Mouse (Mus musculus) embryonic facial prominence, embryonic 11.5 days (tissue): Measurements from ENCODE around the gene Cstad. TPM values are rescaled to one million over a fixed set of nuclear protein-coding genes. Genes with fewer than 3 reads are reported as not detected.

ENCODE experiments used
- ATAC-seq: fragments of 200-750 bp; cut with Nextera tagmentation; replicated peaks from 2 replicates; pipeline ENCODE4 v1.8.0; 2017; ENCODE audit warnings: low read depth; ENCODE audit not compliant: insufficient number of reproducible peaks, low FRiP score, low TSS enrichment
- DNase-seq: peaks from one replicate; pipeline ENCODE4 v3.0.0-alpha.2; 2015; ENCODE audit warnings: low spot score
- H3K27ac ChIP-seq: fragments of 300-500 bp; sonication (generic); replicated peaks from 2 replicates; pipeline ENCODE4 v1.5.1; 2014; ENCODE audit warnings: mild to moderate bottlenecking, low read depth, low read length, control low read depth
- H3K27me3 ChIP-seq: fragments of 300-500 bp; sonication (generic); 2 replicates; pipeline ENCODE4 v1.6.1; 2014; ENCODE audit warnings: mild to moderate bottlenecking, low read length, moderate library complexity, mixed read lengths; ENCODE audit not compliant: control insufficient read depth, insufficient read depth
- H3K36me3 ChIP-seq: fragments of 300-500 bp; sonication (generic); replicated peaks from 2 replicates; pipeline ENCODE4 v1.6.1; 2014; ENCODE audit warnings: low read depth, mild to moderate bottlenecking, low read length, moderate library complexity, mixed read lengths; ENCODE audit not compliant: control insufficient read depth, insufficient read depth
- H3K4me1 ChIP-seq: fragments of 300-500 bp; sonication (generic); 2 replicates; pipeline ENCODE4 v1.6.1; 2014; ENCODE audit warnings: low read length, mixed read lengths; ENCODE audit not compliant: control insufficient read depth, insufficient read depth
- H3K4me2 ChIP-seq: fragments of 300-500 bp; sonication (generic); 2 replicates; pipeline ENCODE4 v1.6.1; 2014; ENCODE audit warnings: low read depth, mild to moderate bottlenecking, control low read depth, low read length, moderate library complexity
- H3K4me3 ChIP-seq: fragments of 300-500 bp; sonication (generic); 2 replicates; pipeline ENCODE4 v1.5.1; 2014; ENCODE audit warnings: low read depth, low read length, control low read depth
- H3K9ac ChIP-seq: fragments of 300-500 bp; sonication (generic); replicated peaks from 2 replicates; pipeline ENCODE4 v1.6.1; 2014; ENCODE audit warnings: mild to moderate bottlenecking, control low read depth, low read length
- H3K9me3 ChIP-seq: fragments of 300-500 bp; sonication (generic); replicated peaks from 2 replicates; pipeline ENCODE4 v1.6.1; 2016; ENCODE audit warnings: mild to moderate bottlenecking, low read length, inconsistent platforms, mixed read lengths; ENCODE audit not compliant: control insufficient read depth
- WGBS: fragments of 180-500 bp; shearing (Covaris S2); extraction: QIAGEN DNeasy Blood & Tissue Kit; methylation state at CpG from one replicate; pipeline ENCODE4 v1.1.7; 2014; 5-methylcytosine and 5-hydroxymethylcytosine counted together
- polyA plus RNA-seq: library from polyadenylated mRNA; unstranded; fragments of >200 nt; fragmentation: Nextera tagmentation; extraction: Ambion mirVana; gene quantifications from 2 replicates; pipeline ENCODE4 v1.2.1, GENCODE M21; 2014

Cstad gene
- polyA plus RNA-seq, 1 experiment from 2014 or later, result not detected

GRCm38 (mm10) chr2:30637991-30638390, 43.2 kb downstream of the Cstad start:
- no peak overlapping the region for H3K27ac ChIP-seq

DNA sequence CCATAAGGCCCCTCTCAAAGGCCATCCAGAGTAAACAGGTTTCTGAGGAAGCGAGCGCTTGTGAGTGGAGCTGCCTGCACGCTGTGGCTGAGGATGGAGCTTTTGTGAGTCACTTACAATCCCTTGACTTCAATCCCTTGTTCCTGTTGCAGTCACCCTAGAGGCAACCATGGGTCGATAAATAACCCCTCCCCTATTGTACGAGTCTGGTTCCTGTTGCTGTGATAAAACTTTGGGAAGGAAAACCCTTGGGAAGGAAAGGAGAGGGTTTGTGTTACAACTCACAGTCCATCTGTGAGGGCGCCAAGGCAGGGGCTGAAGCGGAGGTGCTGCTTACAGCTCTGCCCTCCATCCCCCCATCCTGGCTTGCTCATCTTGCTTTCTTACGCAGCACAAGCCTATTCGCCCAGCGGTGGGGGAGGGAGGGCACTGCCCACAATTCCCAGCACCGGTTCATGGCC, 45.2 kb downstream of the Cstad start:
- Histone ChIP-seq H3K27me3 (no peaks in the 10 kb centered on the region), H3K4me2 (no peak overlapping the region), H3K4me3 (no peak overlapping the region), H3K9me3 (no peaks in the 10 kb centered on the region), H3K36me3 (no peaks in the 10 kb centered on the region), H3K4me1 (no peaks in the 10 kb centered on the region; the same call in 1 of the 2 replicates), H3K9ac (peak overlapping the region; percentile 18; the same call in 1 of the 2 replicates), H3K27ac (peak overlapping the region; percentile 52)
- WGBS, result 9% methylated on average over 11 of the region's 11 CpGs
- DNase-seq (peak; percentile 65), ATAC-seq (peak; percentile 49; the same call in 1 of the 2 replicates)

More at GRCm38 (mm10) chr2:30637991-30638390, 43.2 kb downstream of the Cstad start:
- ATAC-seq (no peak), DNase-seq (no peak)
- Histone ChIP-seq H3K4me3 (no peak overlapping the region), H3K36me3 (no peaks in the 10 kb centered on the region), H3K9me3 (no peaks in the 10 kb centered on the region), H3K4me2 (no peak overlapping the region), H3K27me3 (no peaks in the 10 kb centered on the region), H3K4me1 (no peaks in the 10 kb centered on the region; the same call in 1 of the 2 replicates), H3K9ac (no peak overlapping the region)
- 86% methylated on average over 6 of the region's 6 CpGs for WGBS

- H3K9me3 ChIP-seq, result no peaks in the 10 kb centered on the region
- H3K4me2 ChIP-seq, result no peak overlapping the region
- H3K4me3 ChIP-seq, result no peak overlapping the region
- ATAC-seq (no peak), DNase-seq (no peak)
- 0 out of 2 replicates have a peak overlapping the region, but pooled peaks have one; percentile 6 for H3K9ac ChIP-seq
- 41% methylated on average over 5 of the region's 5 CpGs for WGBS
- no peak overlapping the region for H3K27ac ChIP-seq
- peaks cover 9% of the 10 kb centered on the region for H3K4me1 ChIP-seq
- H3K27me3 ChIP-seq, result no peaks in the 10 kb centered on the region
- no peaks in the 10 kb centered on the region for H3K36me3 ChIP-seq
Observed at GRCm38 (mm10) chr2:30642810-30643209, 48.0 kb downstream of the Cstad start.

DNA sequence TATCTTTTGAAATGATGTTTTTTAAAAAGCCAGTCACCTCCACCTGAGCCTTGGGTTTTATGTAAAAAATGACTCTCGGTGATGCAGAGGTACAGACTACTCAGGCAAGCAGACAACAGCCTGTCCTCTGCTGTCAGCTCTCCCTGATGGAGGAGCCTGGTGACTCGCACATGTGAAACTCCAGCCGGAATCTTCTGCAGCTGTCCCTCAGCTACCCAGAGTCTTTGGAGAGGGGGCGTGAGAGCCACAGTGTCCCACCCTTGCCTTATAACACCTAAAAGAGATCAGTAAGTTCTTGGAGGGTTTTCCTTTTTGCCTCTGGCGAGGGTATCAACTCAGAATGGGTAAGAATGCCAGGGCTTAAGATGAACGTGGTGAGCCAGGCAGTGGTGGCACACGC, 48.6 kb downstream of the Cstad start:
- Histone ChIP-seq H3K4me2 (no peak overlapping the region), H3K4me3 (no peak overlapping the region), H3K4me1 (peaks cover 12% of the 10 kb centered on the region), H3K36me3 (no peaks in the 10 kb centered on the region), H3K27ac (0 out of 2 replicates have a peak overlapping the region, but pooled peaks have one; percentile 13), H3K9ac (no peak overlapping the region), H3K9me3 (no peaks in the 10 kb centered on the region), H3K27me3 (no peaks in the 10 kb centered on the region)
- 86% methylated on average over 7 of the region's 7 CpGs for WGBS
- DNase-seq (no peak), ATAC-seq (no peak)

- H3K27me3 ChIP-seq, result no peaks in the 10 kb centered on the region
- H3K36me3 ChIP-seq, result no peaks in the 10 kb centered on the region
- H3K9ac ChIP-seq, result peak overlapping the region; percentile 51; the same call in 1 of the 2 replicates
- no peaks in the 10 kb centered on the region for H3K9me3 ChIP-seq
- peak overlapping the region; percentile 63; the same call in 1 of the 2 replicates for H3K27ac ChIP-seq
- H3K4me3 ChIP-seq, result no peak overlapping the region
- H3K4me1 ChIP-seq, result peaks cover 12% of the 10 kb centered on the region
- DNase-seq (peak; percentile 53), ATAC-seq (peak; percentile 54; the same call in 1 of the 2 replicates)
- 41% methylated on average over 5 of the region's 5 CpGs for WGBS
- H3K4me2 ChIP-seq, result no peak overlapping the region
Observed at GRCm38 (mm10) chr2:30646833-30647232, 52.0 kb downstream of the Cstad start.

DNA sequence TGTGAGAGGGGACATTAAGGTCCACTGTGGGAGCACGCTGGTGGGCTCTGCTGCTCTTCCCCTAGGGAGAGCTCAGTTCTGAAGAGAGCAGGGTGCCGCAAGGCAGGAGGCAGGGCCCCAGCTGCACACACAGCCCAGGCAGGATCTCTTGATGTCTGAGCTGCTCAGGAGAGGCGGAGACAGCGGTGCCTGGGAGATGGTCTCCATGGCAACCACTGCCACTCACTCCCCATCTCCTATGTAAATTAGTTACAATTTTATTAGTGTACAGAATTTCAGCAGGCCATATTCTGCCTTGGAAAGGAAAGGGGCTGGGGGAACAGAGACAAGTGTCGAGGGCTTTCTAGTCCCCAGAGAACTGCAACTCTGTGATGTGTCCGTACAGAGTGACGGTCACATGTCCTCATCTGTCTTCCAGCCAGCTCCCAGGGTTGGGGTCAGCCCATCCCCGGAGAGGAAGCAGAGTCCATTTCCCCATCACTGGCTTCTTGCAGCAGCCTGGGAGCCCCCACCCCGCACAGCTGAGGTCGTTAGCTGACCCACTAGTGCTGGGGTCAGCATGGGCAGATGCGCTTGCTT, 52.6 kb downstream of the Cstad start:
- peak; percentile 87 for ATAC-seq
- no peak overlapping the region for H3K4me2 ChIP-seq
- H3K27ac ChIP-seq, result peak overlapping the region; percentile 66; the same call in 1 of the 2 replicates
- peaks cover 15% of the 10 kb centered on the region for H3K4me1 ChIP-seq
- H3K4me3 ChIP-seq, result no peak overlapping the region
- H3K9me3 ChIP-seq, result no peaks in the 10 kb centered on the region
- H3K27me3 ChIP-seq, result no peaks in the 10 kb centered on the region
- 3% methylated on average over 11 of the region's 11 CpGs for WGBS
- DNase-seq, result peak; percentile 84
- H3K36me3 ChIP-seq, result no peaks in the 10 kb centered on the region
- H3K9ac ChIP-seq, result peak overlapping the region; percentile 51; the same call in 1 of the 2 replicates

DNA sequence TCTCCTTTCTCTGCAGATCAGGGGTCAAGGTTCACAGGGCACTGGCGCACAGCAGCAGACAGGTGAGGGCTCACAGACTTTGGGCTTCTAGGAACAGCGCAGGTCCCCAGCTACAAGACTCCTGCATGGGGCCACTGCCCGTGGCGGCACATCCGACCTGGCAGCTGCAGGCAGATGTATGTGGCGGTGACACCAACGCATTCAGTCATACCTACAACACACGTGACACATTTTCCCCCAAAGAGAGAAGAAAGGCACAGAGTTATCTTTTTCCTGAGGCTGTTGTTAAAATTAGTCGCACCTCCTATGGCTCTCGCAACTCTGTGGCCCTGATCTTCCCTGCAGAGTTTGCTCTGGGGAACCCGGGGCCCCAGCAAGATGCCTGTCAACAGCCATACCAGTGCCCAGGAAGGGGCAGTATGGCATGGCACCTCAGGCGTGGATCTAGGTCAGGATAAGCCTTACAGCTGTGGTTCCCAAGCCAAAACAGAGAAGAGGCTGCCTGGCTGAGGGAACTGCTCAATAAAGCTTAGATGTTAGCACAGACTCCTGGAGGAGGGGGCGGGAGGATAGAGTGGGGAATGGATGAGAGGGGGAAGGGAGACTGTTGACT, 53.1 kb downstream of the Cstad start:
- no peaks in the 10 kb centered on the region for H3K36me3 ChIP-seq
- no peak overlapping the region for H3K4me3 ChIP-seq
- no peaks in the 10 kb centered on the region for H3K27me3 ChIP-seq
- 26% methylated on average over 13 of the region's 13 CpGs for WGBS
- H3K27ac ChIP-seq, result peak overlapping the region; percentile 66; the same call in 1 of the 2 replicates
- no peak for DNase-seq
- ATAC-seq, result no peak; the same call in 1 of the 2 replicates
- H3K4me2 ChIP-seq, result no peak overlapping the region
- H3K9ac ChIP-seq, result peak overlapping the region; percentile 7; the same call in 1 of the 2 replicates
- H3K9me3 ChIP-seq, result no peaks in the 10 kb centered on the region
- H3K4me1 ChIP-seq, result peaks cover 18% of the 10 kb centered on the region

DNA sequence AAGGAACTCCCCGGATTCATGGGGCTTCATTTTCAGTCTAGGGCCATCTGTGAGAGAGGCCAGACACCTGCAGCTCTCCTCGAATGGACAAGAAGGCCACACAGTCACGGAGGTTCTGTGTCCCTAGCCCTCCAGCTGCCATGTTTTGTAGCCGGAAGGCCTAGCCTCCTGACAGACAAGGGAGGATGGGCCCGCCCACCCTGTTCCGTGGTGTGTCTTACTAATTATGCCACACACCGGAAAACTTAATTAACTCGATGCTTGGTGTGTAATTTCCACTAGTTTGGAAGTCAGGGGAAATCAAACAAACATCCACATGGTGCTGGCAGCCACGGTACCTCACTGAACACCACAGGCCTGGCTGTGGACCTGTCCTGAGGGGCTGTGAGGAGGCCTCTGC, 55.4 kb downstream of the Cstad start:
- Histone ChIP-seq H3K4me3 (no peak overlapping the region), H3K36me3 (no peaks in the 10 kb centered on the region), H3K27ac (no peak overlapping the region; the same call in 1 of the 2 replicates), H3K4me2 (no peak overlapping the region), H3K9ac (no peak overlapping the region), H3K27me3 (no peaks in the 10 kb centered on the region), H3K9me3 (no peaks in the 10 kb centered on the region), H3K4me1 (peaks cover 18% of the 10 kb centered on the region)
- DNase-seq (no peak), ATAC-seq (no peak)
- 51% methylated on average over 9 of the region's 9 CpGs for WGBS
